Mouse (Mus musculus): ENCODE data around the gene Alox5ap.

DNA sequence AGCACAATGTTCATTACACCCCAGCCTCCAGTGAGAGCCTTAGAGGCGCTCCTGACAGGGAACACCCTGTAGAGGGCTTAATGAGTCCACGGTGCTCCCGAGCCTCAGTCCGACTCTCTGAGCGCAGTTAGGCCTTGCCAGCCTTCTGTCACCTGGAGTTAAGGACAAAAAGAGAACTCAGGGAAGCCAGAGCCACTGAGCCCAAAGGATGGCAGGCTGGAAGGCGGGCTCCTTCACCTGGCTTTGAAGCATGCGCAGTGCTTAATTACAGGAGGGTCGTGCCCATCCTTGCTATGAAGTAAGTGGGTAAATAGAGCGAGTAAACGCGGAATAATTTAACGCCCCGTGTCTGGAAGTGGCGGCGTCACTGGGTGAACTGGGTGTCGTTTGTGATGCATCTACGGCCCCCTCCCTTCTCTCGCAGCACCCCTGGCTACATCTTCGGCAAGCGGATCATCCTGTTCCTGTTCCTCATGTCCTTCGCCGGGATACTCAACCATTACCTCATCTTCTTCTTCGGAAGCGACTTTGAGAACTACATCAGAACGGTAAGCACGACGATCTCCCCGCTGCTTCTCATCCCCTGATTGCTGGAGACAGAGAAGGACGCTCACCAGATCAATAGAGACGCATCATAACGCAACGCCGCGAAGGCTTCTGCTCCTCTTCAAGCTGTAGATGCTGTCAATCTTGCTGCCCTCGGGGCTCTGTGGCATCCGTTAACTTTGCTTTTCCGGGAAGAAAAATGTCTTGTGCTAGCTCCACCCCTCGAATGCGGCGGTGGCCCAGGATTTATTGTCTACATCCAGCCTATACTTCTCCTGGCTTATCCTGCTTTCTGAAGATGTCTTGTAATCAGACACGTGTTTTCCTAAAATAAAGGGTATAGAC lies 22.8 kb downstream of the Alox5ap start:
- TF ChIP-seq CTCF (conservative IDR thresholded peaks at IDR 0.05; ENCODE audit: insufficient read depth, insufficient read length, low read depth, low read length) (peak; percentile 25), POLR2A (IDR thresholded peaks at IDR 0.05; ENCODE audit: low read depth, low read length) (no peak)

Data from kidney, adult 2 months (tissue).